Mouse (Mus musculus) heart, postnatal 25 days (tissue): ENCODE data around the gene Gm7876. TPM values are rescaled to one million over a fixed set of nuclear protein-coding genes. Genes with fewer than 3 reads are reported as not detected.
"Not testable (repeated sequence)": the region's sequence is repeated elsewhere in the genome, so short reads cannot be mapped to it uniquely, and the experiment has no call there.

Source experiments
- DNase-seq: peaks from one replicate; pipeline ENCODE4 v3.0.0; 2022; ENCODE audit warnings: low spot score
- intact Hi-C: fragments of 180-260 bp; cut with DNase I; formaldehyde crosslinking; loops from one replicate; pipeline ENCODE4 v1.15.1; 2025
- total RNA-seq, 2 experiments: library from RNA; stranded (reverse); gene quantifications; 2 replicates each; pipeline ENCODE4 v1.2.3; 2021

Gm7876 gene
- total RNA-seq: not detected

DNA sequence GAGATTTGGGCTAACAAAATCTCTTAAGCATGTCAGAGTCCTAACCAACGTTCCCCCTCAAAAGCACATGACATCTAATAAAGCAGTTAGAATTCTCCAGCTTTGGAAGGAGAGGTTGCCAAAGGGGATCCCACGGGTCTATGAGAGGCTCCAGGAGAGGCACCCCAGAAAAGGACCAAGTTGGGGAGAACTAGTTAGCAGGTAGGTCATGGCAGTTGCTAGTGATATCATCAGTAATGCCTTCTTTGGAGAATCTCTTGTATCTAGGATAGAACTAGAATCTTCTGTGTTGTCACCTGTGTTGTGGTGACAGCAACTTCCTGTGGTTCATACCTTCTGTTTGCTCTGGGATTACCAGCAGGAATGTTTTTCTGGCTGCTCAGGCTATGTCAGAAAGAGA is at the start of gene Gm7876:
Gene Gm7876 (plus strand): TSS at position 301 of the 400 bp plus-strand sequence.
- DNase-seq, intact Hi-C loops: not testable (repeated sequence)

DNA sequence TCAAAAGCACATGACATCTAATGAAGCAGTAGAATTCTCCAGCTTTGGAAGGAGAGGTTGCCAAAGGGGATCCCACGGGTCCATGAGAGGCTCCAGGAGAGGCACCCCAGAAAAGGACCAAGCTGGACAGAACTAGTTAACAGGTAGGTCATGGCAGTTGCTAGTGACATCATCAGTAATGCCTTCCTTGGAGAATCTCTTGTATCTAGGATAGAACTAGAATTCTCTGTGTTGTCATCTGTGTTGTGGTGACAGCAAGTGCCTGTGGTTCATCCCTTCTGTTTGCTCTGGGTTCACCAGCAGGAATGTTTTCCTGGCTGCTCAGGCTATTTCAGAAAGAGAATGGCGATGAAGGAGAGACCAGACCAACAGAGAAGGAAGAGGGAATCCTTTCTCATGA is 45.1 kb upstream of the Gm7876 start, which contains the start of gene Gm3239:
Gene Gm3239 (plus strand): TSS at position 301 of the 400 bp plus-strand sequence.
- DNase-seq, intact Hi-C loops: not testable (repeated sequence)

DNA sequence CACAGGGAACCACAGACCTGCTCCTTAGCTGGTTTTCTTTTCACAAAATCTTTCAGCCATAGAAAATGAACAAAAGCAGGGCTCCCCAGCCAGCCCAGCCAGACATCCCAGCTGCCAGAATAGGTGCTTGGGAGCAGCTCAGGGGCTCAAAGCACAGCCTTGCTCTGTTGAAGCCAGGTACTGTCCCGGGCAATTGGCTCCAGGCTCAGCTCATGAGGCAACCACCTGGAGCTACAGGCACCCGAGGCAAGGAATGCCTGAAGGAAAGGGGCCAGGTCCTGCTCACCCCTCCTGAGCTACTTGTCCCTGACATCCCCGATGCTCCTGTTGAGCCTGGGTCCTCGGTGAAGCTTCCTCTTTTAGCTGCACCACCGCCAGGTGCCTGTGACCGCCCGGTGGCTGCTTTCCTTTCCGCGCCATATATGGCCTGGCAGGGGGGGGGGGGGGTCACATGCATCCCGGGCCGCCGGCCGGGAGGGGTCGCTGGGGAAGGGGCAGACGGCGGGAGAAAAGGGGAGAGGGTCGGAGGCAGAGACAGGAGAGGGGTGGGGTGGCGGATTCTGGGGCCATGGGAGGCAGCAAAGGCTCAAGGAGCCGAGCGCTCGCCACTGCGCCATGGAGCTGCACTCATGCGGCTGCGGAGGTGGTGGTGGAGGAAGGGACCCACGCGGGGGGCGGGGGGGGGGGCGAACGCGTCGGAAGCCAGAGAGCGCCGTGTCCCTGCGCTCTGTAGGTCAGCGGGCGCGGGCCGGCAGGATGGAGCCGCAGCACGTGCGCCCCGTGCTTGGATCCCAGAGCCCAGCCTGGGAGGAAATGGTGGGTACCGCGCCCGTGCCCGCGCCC is 17.2 kb downstream of the Gm7876 start, which contains the start of gene Gm3252:
Gene Gm3252 (plus strand): TSS at position 738 of the 843 bp plus-strand sequence.
- intact Hi-C loops, DNase-seq: not testable (repeated sequence)

Other genes starting within 250 kb of the Gm7876 start
- gene Gm3182, start 227.5 kb upstream of the Gm7876 start, total RNA-seq: not detected
- not detected for gene Gm3047, start 153.8 kb upstream of the Gm7876 start, total RNA-seq
- gene Gm8159, start 76.9 kb upstream of the Gm7876 start, total RNA-seq: not detected
- gene Gm3239, start 45.0 kb upstream of the Gm7876 start, total RNA-seq: not detected
- not detected for gene Gm3252, start 17.5 kb downstream of the Gm7876 start, total RNA-seq
- gene Gm9602, start 67.1 kb downstream of the Gm7876 start, total RNA-seq: not detected
- gene Gm3269, start 128.9 kb downstream of the Gm7876 start, total RNA-seq: not detected
- 1 to 10 TPM in 1 of 2 experiments, not detected in 1; 2.6 TPM for gene Gm3264, start 146.3 kb downstream of the Gm7876 start, total RNA-seq
- gene Gm3278, start 183.2 kb downstream of the Gm7876 start, total RNA-seq: under 1 TPM in 1 of 2 experiments, not detected in 1; 0.25 TPM